Mouse (Mus musculus): ENCODE data around the gene Ctdnep1.

GRCm38 (mm10) chr11:69948066-69948762, 32.7 kb upstream of the Ctdnep1 start, which contains the start of gene Slc2a4:
- TF ChIP-seq CTCF (IDR thresholded peaks at IDR 0.05; ENCODE audit: low read depth, low read length) (no peak), TAL1 (conservative IDR thresholded peaks at IDR 0.05; ENCODE audit: low read depth, low read length) (no peak), GATA1 (IDR thresholded peaks at IDR 0.05; ENCODE audit: borderline replicate concordance, low read length) (no peak), POLR2AphosphoS5 (IDR thresholded peaks at IDR 0.05; ENCODE audit: insufficient replicate concordance, low read depth, low read length) (no peak)
